Mouse (Mus musculus): ENCODE measurements at regions not wholly inside any gene's neighbourhood (a gene's known extent, or its start where the extent isn't known, plus 50 kb on each side); places are given as distances from the start of the nearest gene placed in this dataset.

- no peak for TF ChIP-seq MYOG (IDR thresholded peaks at IDR 0.05; ENCODE audit: control insufficient read depth, extremely low read depth, insufficient read length)
- no peak for TF ChIP-seq CTCF (IDR thresholded peaks at IDR 0.05; ENCODE audit: control insufficient read depth, insufficient read depth, insufficient read length)
Observed at GRCm38 (mm10) chr8:79491156-79491698, 91.9 kb upstream of the Smad1 start.

All from C2C12 (cell line).